Mouse (Mus musculus) intestine, postnatal 0 days (tissue): ENCODE data around the gene Cidec. TPM values are rescaled to one million over a fixed set of nuclear protein-coding genes. Genes with fewer than 3 reads are reported as not detected.

ENCODE experiments used
- ATAC-seq: fragments of 200-750 bp; cut with Nextera tagmentation; 2 replicates; pipeline ENCODE4 v1.8.0; 2017; ENCODE audit warnings: mild to moderate bottlenecking, moderate TSS enrichment, moderate library complexity
- H3K27ac ChIP-seq: fragments of 300-500 bp; sonication (generic); 2 replicates; pipeline ENCODE4 v1.5.1; 2014; ENCODE audit warnings: mild to moderate bottlenecking, low read depth, low read length, moderate library complexity
- H3K27me3 ChIP-seq: fragments of 300-500 bp; sonication (generic); replicated peaks from 2 replicates; pipeline ENCODE4 v1.6.1; 2014; ENCODE audit warnings: low read length, mixed read lengths; ENCODE audit not compliant: control insufficient read depth, insufficient read depth
- H3K36me3 ChIP-seq: fragments of 300-500 bp; sonication (generic); 2 replicates; pipeline ENCODE4 v1.6.1; 2014; ENCODE audit warnings: mild to moderate bottlenecking, moderate library complexity; ENCODE audit not compliant: control insufficient read depth, insufficient read depth
- H3K4me1 ChIP-seq: fragments of 300-500 bp; sonication (generic); replicated peaks from 2 replicates; pipeline ENCODE4 v1.6.1; 2014; ENCODE audit warnings: antibody characterized with exemption, low read length, mixed read lengths; ENCODE audit not compliant: control insufficient read depth, insufficient read depth
- H3K4me2 ChIP-seq: fragments of 300-500 bp; sonication (generic); replicated peaks from 2 replicates; pipeline ENCODE4 v1.6.1; 2014; ENCODE audit warnings: low read depth, mild to moderate bottlenecking, moderate library complexity
- H3K4me3 ChIP-seq: fragments of 300-500 bp; sonication (generic); 2 replicates; pipeline ENCODE4 v1.5.1; 2014; ENCODE audit warnings: low read depth, low read length
- H3K9ac ChIP-seq: fragments of 300-500 bp; sonication (generic); 2 replicates; pipeline ENCODE4 v1.6.1; 2014; ENCODE audit warnings: mild to moderate bottlenecking, low read depth, low read length
- H3K9me3 ChIP-seq: fragments of 300-500 bp; sonication (generic); 2 replicates; pipeline ENCODE4 v1.6.1; 2016; ENCODE audit warnings: mixed run types; ENCODE audit not compliant: control insufficient read depth
- CTCF ChIP-seq: sonication (generic); IDR thresholded peaks from 2 replicates; pipeline ENCODE4 v1.5.1; 2016; ENCODE audit warnings: low read depth, mild to moderate bottlenecking, control low read depth, antibody characterized with exemption, moderate library complexity
- WGBS: fragments of 180-500 bp; shearing (Covaris S2); extraction: QIAGEN DNeasy Blood & Tissue Kit; methylation state at CpG from one replicate; pipeline ENCODE4 v1.1.7; 2014; 5-methylcytosine and 5-hydroxymethylcytosine counted together
- polyA plus RNA-seq: library from polyadenylated mRNA; unstranded; fragments of >200 nt; fragmentation: Nextera tagmentation; extraction: Ambion mirVana; gene quantifications from 2 replicates; pipeline ENCODE4 v1.2.1, GENCODE M21; 2015

Gene Cidec
- polyA plus RNA-seq, 1 experiment from 2014 or later = 259 TPM

DNA sequence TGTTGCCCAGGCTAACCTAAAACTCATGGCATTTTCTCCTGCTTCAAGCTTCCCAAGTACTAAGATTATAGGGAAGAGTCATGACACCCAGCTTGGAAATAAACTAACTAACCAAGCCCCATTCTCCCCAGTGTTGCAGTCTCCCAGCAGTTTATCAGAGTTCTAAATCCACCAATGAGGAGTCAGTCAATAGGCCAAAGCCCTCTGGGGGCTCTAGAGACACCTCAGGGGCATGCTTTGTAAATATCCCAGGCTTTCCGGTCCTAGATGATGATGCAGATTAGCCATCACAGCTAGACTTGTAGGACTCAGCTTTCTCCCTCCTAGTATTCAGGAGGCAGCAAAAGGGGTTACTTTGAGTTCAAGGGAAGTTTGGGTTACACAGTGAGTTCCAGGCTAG lies 25.6 kb downstream of the Cidec start:
- Histone ChIP-seq H3K4me3 (no peak overlapping the region), H3K4me2 (no peak overlapping the region), H3K9me3 (no peaks in the 10 kb centered on the region), H3K27me3 (no peaks in the 10 kb centered on the region), H3K4me1 (no peaks in the 10 kb centered on the region), H3K9ac (no peak overlapping the region), H3K36me3 (peaks cover 40% of the 10 kb centered on the region), H3K27ac (no peak overlapping the region)
- WGBS = 61% methylated on average over 1 of the region's 1 CpGs
- no peak for ATAC-seq
- TF ChIP-seq CTCF = no peak

DNA sequence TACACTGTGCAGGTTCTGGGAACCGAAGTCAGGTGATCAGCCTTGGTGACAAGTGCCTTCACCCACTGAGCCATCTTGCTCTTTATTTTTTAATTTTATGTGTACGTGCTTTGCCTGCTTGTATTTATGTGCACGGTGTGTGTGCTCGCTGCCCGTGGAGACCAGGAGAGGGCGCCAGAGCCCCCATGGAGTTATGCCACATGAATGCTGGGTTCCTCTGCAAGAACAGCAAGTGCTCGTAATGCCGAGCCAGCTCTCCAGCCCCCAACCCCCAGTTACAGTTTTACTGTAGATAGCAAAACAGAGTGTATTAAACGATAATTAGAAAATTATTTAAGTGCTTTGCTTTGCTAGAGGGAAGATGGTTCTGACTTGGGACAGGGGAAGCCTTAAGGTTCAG lies 28.9 kb downstream of the Cidec start:
- WGBS = 86% methylated on average over 9 of the region's 9 CpGs
- no peak for ATAC-seq
- Histone ChIP-seq H3K36me3 (peaks cover 21% of the 10 kb centered on the region), H3K4me2 (no peak overlapping the region), H3K27me3 (no peaks in the 10 kb centered on the region), H3K9me3 (no peaks in the 10 kb centered on the region), H3K9ac (no peak overlapping the region), H3K4me3 (no peak overlapping the region), H3K4me1 (0 out of 2 replicates have a peak, but pooled peaks cover 3% of the 10 kb centered on the region), H3K27ac (no peak overlapping the region)
- peak; percentile 55 for TF ChIP-seq CTCF

DNA sequence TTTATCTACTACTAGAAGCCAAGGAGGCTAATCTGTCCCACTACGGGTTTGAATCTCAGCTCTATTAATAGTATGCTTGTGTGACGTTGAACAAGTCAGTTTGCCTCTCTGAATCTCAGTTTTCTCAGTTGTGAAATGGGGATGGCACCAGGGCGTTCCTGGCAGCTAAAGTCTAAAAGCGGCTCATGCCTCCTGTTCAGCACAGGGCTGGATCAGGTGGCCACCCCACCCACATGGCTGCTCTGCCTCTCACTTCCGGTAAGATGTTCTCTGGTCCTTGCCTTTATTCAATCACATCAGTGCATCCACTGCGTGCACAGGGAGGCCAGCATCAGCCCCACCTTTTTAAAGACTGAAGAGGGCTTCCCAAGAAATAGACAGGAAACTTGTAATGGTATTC lies 30.1 kb downstream of the Cidec start:
- H3K4me3 ChIP-seq = no peak overlapping the region
- 0 out of 2 replicates have a peak, but pooled peaks cover 3% of the 10 kb centered on the region for H3K4me1 ChIP-seq
- H3K36me3 ChIP-seq = peaks cover 27% of the 10 kb centered on the region
- no peak for TF ChIP-seq CTCF
- H3K27ac ChIP-seq = no peak overlapping the region
- H3K9me3 ChIP-seq = no peaks in the 10 kb centered on the region
- H3K4me2 ChIP-seq = no peak overlapping the region
- ATAC-seq = no peak
- 83% methylated on average over 6 of the region's 6 CpGs for WGBS
- no peaks in the 10 kb centered on the region for H3K27me3 ChIP-seq
- H3K9ac ChIP-seq = no peak overlapping the region

DNA sequence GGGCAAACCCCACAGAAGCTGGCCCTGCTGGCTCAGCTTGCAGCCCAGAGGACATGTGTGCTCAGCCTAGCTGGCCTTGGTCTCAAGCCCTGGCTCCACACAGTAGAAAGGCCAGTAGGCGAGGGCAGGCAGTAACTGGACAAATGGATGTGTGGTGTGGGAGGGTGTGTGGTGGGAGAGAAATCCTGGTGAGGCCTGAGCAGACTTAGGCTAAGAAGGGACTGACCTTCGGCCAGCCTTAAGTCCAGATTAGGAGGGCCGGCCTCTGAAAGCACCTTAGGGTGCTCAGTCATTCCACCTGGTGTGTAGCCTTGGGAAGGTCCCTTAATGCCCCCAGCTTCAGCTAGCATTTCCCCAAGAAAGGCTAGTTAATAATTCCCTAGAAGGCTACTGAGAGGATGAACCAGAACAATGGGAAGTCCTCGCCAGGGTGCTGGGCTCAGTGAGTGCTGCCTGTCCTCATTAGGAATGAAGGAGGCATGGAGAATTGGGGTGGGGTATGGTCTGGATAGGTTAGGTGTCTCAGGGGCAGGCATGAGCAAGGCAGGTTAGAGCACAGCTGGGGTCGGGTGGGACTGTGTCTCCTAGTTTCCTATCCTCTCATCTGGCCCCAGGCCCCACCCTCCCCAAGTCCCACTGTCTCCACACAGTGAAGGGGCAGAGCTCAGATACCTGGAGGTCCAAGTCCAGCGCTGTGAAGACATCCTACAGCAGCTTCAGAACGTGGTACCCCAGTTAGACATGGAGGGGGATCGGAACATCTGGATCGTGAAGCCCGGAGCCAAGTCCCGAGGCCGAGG lies 30.7 kb downstream of the Cidec start:
- peak; percentile 50 for ATAC-seq
- TF ChIP-seq CTCF = no peak
- H3K27ac ChIP-seq = no peak overlapping the region
- H3K4me3 ChIP-seq = no peak overlapping the region
- WGBS = 58% methylated on average over 12 of the region's 12 CpGs
- no peaks in the 10 kb centered on the region for H3K9me3 ChIP-seq
- H3K9ac ChIP-seq = no peak overlapping the region
- no peaks in the 10 kb centered on the region for H3K27me3 ChIP-seq
- no peak overlapping the region for H3K4me2 ChIP-seq
- H3K36me3 ChIP-seq = peaks cover 27% of the 10 kb centered on the region
- H3K4me1 ChIP-seq = 0 out of 2 replicates have a peak, but pooled peaks cover 3% of the 10 kb centered on the region

DNA sequence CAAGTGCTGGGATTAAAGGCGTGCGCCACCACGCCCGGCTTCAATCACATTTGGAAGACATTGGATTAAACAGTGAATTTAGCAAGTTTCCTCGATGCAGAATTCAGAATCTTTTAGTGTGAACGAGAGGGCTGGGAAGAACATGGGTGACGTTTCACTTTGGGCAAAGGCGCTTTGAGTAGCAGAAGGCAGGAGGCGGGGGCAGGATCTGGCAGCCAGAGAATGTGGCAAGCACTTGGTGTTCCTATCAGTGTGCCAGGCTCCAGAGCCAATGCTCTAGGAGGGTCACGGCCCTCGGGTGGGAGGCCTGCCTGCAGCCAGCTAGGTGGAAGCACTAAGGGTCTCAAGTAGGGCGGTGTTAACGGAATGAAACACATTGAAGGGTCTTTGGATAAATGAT lies 33.5 kb downstream of the Cidec start:
- Histone ChIP-seq H3K36me3 (peaks cover 10% of the 10 kb centered on the region; the same call in 1 of the 2 replicates), H3K9ac (no peak overlapping the region), H3K4me3 (no peak overlapping the region), H3K9me3 (no peaks in the 10 kb centered on the region), H3K27me3 (no peaks in the 10 kb centered on the region), H3K4me2 (no peak overlapping the region), H3K4me1 (0 out of 2 replicates have a peak, but pooled peaks cover 3% of the 10 kb centered on the region), H3K27ac (no peak overlapping the region)
- no peak for TF ChIP-seq CTCF
- 90% methylated on average over 13 of the region's 13 CpGs for WGBS
- ATAC-seq = no peak

DNA sequence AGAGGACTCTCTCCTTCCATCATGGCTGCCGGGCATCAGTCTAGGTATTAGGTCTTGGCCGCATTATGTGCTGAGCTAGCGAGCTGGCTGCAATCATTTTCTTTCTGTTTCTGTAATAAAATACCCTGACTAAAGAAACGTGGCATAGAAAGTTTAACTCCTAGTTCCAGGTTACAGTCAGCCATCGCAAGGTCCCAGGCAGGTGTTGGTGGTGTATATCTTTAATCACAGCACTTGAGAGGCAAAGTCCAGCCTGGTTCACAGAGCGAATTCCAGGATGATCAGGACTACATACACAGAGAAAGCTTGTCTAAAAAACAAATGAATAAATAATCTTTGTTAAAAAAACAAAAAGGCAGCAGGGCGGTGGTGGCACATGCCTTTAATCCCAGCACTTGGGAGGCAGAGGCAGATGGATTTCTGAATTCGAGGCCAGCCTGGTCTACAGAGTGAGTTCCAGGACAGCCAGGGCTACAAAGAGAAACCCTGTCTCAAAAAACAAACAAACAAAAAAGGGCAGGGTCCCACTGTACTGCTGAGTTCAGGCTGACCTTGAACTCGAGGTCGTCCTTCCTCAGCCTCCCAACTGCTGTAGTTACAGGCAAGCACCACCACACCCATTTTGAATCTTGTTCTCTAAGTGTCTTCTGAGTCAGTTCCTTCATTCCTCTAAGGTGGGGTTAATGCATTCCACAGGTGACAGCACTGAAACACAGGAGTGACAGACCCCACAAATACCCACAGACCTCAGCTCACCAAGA lies 39.1 kb downstream of the Cidec start:
- Histone ChIP-seq H3K4me1 (no peaks in the 10 kb centered on the region; the same call in 1 of the 2 replicates), H3K36me3 (peaks cover 16% of the 10 kb centered on the region; the same call in 1 of the 2 replicates), H3K27me3 (no peaks in the 10 kb centered on the region), H3K9me3 (no peaks in the 10 kb centered on the region), H3K9ac (no peak overlapping the region), H3K4me2 (no peak overlapping the region), H3K27ac (no peak overlapping the region), H3K4me3 (no peak overlapping the region)
- no peak for TF ChIP-seq CTCF
- peak; percentile 55 for ATAC-seq
- 56% methylated on average over 10 of the region's 10 CpGs for WGBS
